Comparison of ENCODE assay signal across 20 mouse cellular contexts in genomic region chr8:107470302-107470701, GRCm38 (mm10). TPM values are rescaled to one million over a fixed set of nuclear protein-coding genes. Genes with fewer than 3 reads are reported as not detected.
DNase-seq lines count a peak whose midpoint lies in the region; ATAC-seq lines count a peak whose summit lies in the region.
"Had no signal": no experiment of that assay in that cellular context is flagged by ENCODE, and none has a peak within 500 bp of the region (broad histone marks: within the 10 kb centered on the region; RNA-seq: fewer than 3 reads in every experiment).

No protein-coding gene starts in this region.

- H3K36me3 ChIP-seq in limb, embryonic 13.5 days, result peaks cover 14% of the 10 kb centered on the region
- H3K36me3 ChIP-seq: stomach, embryonic 15.5 days had no signal

- no peaks in the 10 kb centered on the region for H3K27me3 ChIP-seq in limb, embryonic 13.5 days
- H3K27me3 ChIP-seq: CH12.LX; heart, embryonic 12.5 days; midbrain, embryonic 13.5 days; stomach, embryonic 15.5 days had no signal

- no peaks in the 10 kb centered on the region for H3K9me3 ChIP-seq in limb, embryonic 13.5 days
- H3K9me3 ChIP-seq: heart, embryonic 12.5 days; midbrain, embryonic 13.5 days; stomach, embryonic 15.5 days had no signal

- H3K4me1 ChIP-seq in limb, embryonic 13.5 days, result peaks cover 59% of the 10 kb centered on the region

- no peak for ATAC-seq in limb, embryonic 13.5 days (ENCODE audit: low FRiP score, low read depth)
- ATAC-seq: hindbrain, postnatal 0 days; midbrain, embryonic 13.5 days had no signal

- no peak overlapping the region for H3K4me2 ChIP-seq in limb, embryonic 13.5 days (replicated peaks)
- H3K4me2 ChIP-seq: heart, embryonic 12.5 days; liver, embryonic 11.5 days; midbrain, embryonic 13.5 days; stomach, embryonic 15.5 days had no signal

- WGBS in limb, embryonic 13.5 days, result 63% methylated on average over 5 of the region's 5 CpGs

- no peak overlapping the region for H3K4me3 ChIP-seq in limb, embryonic 13.5 days
- H3K4me3 ChIP-seq: heart, embryonic 12.5 days; midbrain, embryonic 13.5 days; stomach, embryonic 15.5 days had no signal

- DNase-seq in cerebellum, postnatal 10 days, result peak; percentile 35 to 46
- DNase-seq in cerebellum, adult 11 months, result no peak
- DNase-seq in retina, postnatal 1 day, result peak; percentile 32
- no peak for DNase-seq in retina, embryonic 14.5 days (ENCODE audit: low spot score)
- DNase-seq in heart, adult 18-20 months, result no peak
- DNase-seq in urinary bladder, postnatal 4 days (ENCODE audit: low spot score in 2 of 2), result no peak
- no peak for DNase-seq in heart, postnatal 25 days (ENCODE audit: low spot score)
- DNase-seq: adrenal gland, adult 8-10 months; cerebellum, adult 18-20 months; heart, postnatal 36 days; kidney, adult 18-20 months; kidney, postnatal 10 days; right cerebral cortex, adult 18-20 months had no signal

- peak overlapping the region; percentile 93 for H3K27ac ChIP-seq in limb, embryonic 13.5 days
- H3K27ac ChIP-seq: hindbrain, postnatal 0 days; midbrain, embryonic 13.5 days; stomach, embryonic 15.5 days had no signal

- intact Hi-C loops in heart, postnatal 25 days (cut with DNase I), result no loop called here

- no peak overlapping the region for H3K9ac ChIP-seq in limb, embryonic 13.5 days
- H3K9ac ChIP-seq: heart, embryonic 12.5 days; midbrain, embryonic 13.5 days; stomach, embryonic 15.5 days had no signal

RNA-seq across cellular contexts. Expression of gene Wwp2, which starts 34.1 kb away (rescaled TPM):
- polyA plus RNA-seq in limb, embryonic 13.5 days (2015; fragmentation: Nextera tagmentation; extraction: Ambion mirVana), result 329 and 357 TPM in 2 replicates
- 10 to 100 TPM; 22.5 to 25.8 TPM for total RNA-seq in heart, adult 18-20 months (2021)
- 10 to 100 TPM; 20.1 to 22.7 TPM for total RNA-seq in heart, postnatal 25 days (2021)

RNA-seq across cellular contexts. Expression of gene Nob1, which starts 45.5 kb away (rescaled TPM):
- polyA plus RNA-seq in limb, embryonic 13.5 days (2015; fragmentation: Nextera tagmentation; extraction: Ambion mirVana), result 95.3 and 96.4 TPM in 2 replicates
- 10 to 100 TPM; 22.6 to 23.1 TPM for total RNA-seq in heart, adult 18-20 months (2021)
- 10 to 100 TPM; 20.5 to 21.2 TPM for total RNA-seq in heart, postnatal 25 days (2021)

Comparison
In these comparisons a context has a peak if more than half of its experiments do, and no peak if none do; other contexts are left out.
1. DNase-seq: peak in cerebellum, postnatal 10 days (2 of 2) and retina, postnatal 1 day (single experiment); none in cerebellum, adult 11 months (single experiment), retina, embryonic 14.5 days (single experiment), heart, adult 18-20 months (0 of 2), urinary bladder, postnatal 4 days (0 of 2) and heart, postnatal 25 days (single experiment).